Mouse (Mus musculus): Measurements from ENCODE around the gene Nck2.

DNA sequence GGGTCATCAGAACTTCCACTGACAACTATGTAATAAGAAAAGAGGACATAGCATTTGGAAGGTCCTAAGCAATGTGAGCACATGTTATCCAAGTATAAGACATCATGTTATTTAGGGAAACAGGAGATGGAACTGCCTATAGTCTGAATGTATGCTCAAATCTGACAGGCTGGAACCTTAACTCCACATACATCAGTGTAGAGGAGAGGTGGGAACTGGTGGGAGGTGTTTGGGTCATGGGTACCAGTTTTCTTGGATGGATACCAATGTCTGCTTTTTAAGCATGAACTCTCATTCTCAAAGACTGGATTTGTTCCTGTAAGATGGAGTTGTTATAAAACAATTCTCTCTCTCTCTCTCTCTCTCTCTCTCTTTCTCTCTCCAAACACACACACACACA lies 29.4 kb upstream of the Nck2 start:
- TF ChIP-seq CTCF (IDR thresholded peaks at IDR 0.05; ENCODE audit: borderline replicate concordance, control insufficient read depth, extremely low read depth, insufficient read depth, low read length, poor library complexity) = no peak
- TF ChIP-seq POLR2A (IDR thresholded peaks at IDR 0.05; ENCODE audit: control insufficient read depth, extremely low read depth, insufficient read depth, low read length, poor library complexity) = no peak
